Mouse (Mus musculus) E14TG2a.4 (cell line): ENCODE results near the gene Cdk2ap2.

Source experiments
- CTCF ChIP-seq: conservative IDR thresholded peaks from 2 replicates; pipeline ENCODE4 v1.5.1; 2014; ENCODE audit warnings: low read length
- NANOG ChIP-seq: IDR thresholded peaks from 2 replicates; pipeline ENCODE4 v1.6.1; 2014; ENCODE audit warnings: borderline replicate concordance, low read length, mixed read lengths

GRCm38 (mm10) chr19:4079594-4079993 is 17.4 kb upstream of the Cdk2ap2 start:
- TF ChIP-seq CTCF, result no peak
- TF ChIP-seq NANOG, result no peak
